In the genomic region with DNA sequence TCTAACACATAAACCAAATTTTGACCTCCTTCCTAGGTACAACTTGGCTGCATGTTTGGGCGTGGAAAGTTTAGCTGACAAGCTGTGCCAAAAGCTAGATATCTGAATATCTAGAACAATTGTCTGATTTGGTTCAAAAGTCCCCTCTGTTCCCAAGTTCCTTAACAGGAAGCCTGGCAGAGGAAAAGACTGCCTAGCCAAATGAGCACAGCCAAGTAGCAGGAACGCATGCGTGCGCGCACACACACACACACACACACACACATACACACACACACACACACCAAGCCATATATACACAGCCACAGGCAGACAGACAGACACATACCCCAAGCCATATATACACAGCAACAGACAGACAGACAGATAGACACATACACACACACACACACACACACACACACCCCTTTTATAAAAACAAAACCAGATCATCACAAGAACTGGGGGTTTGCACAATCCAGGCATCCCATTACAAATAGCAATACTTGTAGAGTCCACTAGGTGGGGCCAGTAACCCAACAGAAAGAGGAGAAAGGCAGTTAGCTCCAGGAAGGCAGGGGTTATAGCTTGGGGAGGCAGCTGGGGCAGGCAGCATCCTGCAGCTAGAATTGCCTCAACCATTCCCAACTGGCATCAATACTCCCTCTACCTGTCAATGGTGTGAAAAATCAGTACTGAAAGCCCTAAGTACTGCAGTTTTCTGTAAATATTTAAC, we compare ENCODE assay signal across 9 mouse cellular contexts.
DNase-seq lines count a peak whose midpoint lies in the region; ATAC-seq and TF ChIP-seq lines count a peak whose summit lies in the region.
"Had no signal": no experiment of that assay in that cellular context is flagged by ENCODE, and none has a peak within 500 bp of the region (broad histone marks: within the 10 kb centered on the region; RNA-seq: fewer than 3 reads in every experiment).

No protein-coding gene starts in this region.

- H3K4me3 ChIP-seq in cerebellum, adult 2 months (replicated peaks; ENCODE audit: insufficient read depth, low read depth, low read length) = no peak overlapping the region
- no peak overlapping the region for H3K4me3 ChIP-seq in forebrain, embryonic 12.5 days (replicated peaks)
- H3K4me3 ChIP-seq in hindbrain, postnatal 0 days (ENCODE audit: low read length) = no peak overlapping the region
- H3K4me3 ChIP-seq: limb, embryonic 12.5 days had no signal

- peak; percentile 69 for TF ChIP-seq CTCF in cerebellum, adult 2 months (IDR thresholded peaks at IDR 0.05; ENCODE audit: borderline replicate concordance, insufficient read depth, low read depth, low read length)
- TF ChIP-seq CTCF in hindbrain, postnatal 0 days (IDR thresholded peaks at IDR 0.05; ENCODE audit: low read depth) = peak; percentile 93

- ATAC-seq in forebrain, embryonic 12.5 days (ENCODE audit: low FRiP score) = peak; percentile 44
- peak; percentile 28; the same call in 1 of the 2 replicates for ATAC-seq in hindbrain, postnatal 0 days

- no peaks in the 10 kb centered on the region for H3K27me3 ChIP-seq in cerebellum, adult 2 months (ENCODE audit: control insufficient read depth, insufficient read depth, low read length)
- no peaks in the 10 kb centered on the region for H3K27me3 ChIP-seq in forebrain, embryonic 12.5 days
- H3K27me3 ChIP-seq in hindbrain, postnatal 0 days (ENCODE audit: insufficient read depth, low read length) = no peaks in the 10 kb centered on the region
- H3K27me3 ChIP-seq: limb, embryonic 12.5 days had no signal

- H3K4me1 ChIP-seq in cerebellum, adult 2 months (ENCODE audit: control insufficient read depth, insufficient read depth, low read length) = peaks cover 13% of the 10 kb centered on the region
- H3K4me1 ChIP-seq in forebrain, embryonic 12.5 days = peaks cover 27% of the 10 kb centered on the region
- peaks cover 26% of the 10 kb centered on the region for H3K4me1 ChIP-seq in hindbrain, postnatal 0 days (ENCODE audit: insufficient read depth, low read length)

- no peak for TF ChIP-seq POLR2A in cerebellum, adult 2 months (IDR thresholded peaks at IDR 0.05; ENCODE audit: borderline replicate concordance, insufficient read depth, low read length)

- H3K27ac ChIP-seq in cerebellum, adult 2 months (ENCODE audit: insufficient read depth, low read length) = no peak overlapping the region
- H3K27ac ChIP-seq in forebrain, embryonic 12.5 days = peak overlapping the region; percentile 77
- H3K27ac ChIP-seq in hindbrain, postnatal 0 days = peak overlapping the region; percentile 77

- DNase-seq in cerebellum, adult 2 months = peak; percentile 48
- DNase-seq in cerebellum, adult 11-12 months = no peak
- DNase-seq in urinary bladder, postnatal 36 days (ENCODE audit: low spot score in 2 of 2) = peak; percentile 33 to 35
- DNase-seq in urinary bladder, adult 18-20 months (ENCODE audit: low spot score in 2 of 2) = no peak
- DNase-seq in hindbrain, postnatal 0 days (ENCODE audit: low spot score) = peak; percentile 86
- DNase-seq in lung, postnatal 10 days = peak; percentile 89
- DNase-seq in retina, adult 2 months (ENCODE audit: low read depth, low spot score) = peak; percentile 40

- no peaks in the 10 kb centered on the region for H3K9me3 ChIP-seq in forebrain, embryonic 12.5 days
- H3K9me3 ChIP-seq in hindbrain, postnatal 0 days (ENCODE audit: low read length) = no peaks in the 10 kb centered on the region
- H3K9me3 ChIP-seq: limb, embryonic 12.5 days had no signal

- H3K9ac ChIP-seq in forebrain, embryonic 12.5 days = no peak overlapping the region
- no peak overlapping the region for H3K9ac ChIP-seq in hindbrain, postnatal 0 days (replicated peaks; ENCODE audit: low read length)

- WGBS in cerebellum, adult 2 months = 39% methylated on average over 5 of the region's 5 CpGs
- 92% methylated on average over 5 of the region's 5 CpGs for WGBS in forebrain, embryonic 12.5 days
- 51% methylated on average over 5 of the region's 5 CpGs for WGBS in hindbrain, postnatal 0 days

- no peak overlapping the region for H3K4me2 ChIP-seq in forebrain, embryonic 12.5 days
- H3K4me2 ChIP-seq in hindbrain, postnatal 0 days (ENCODE audit: low read depth, low read length) = no peak overlapping the region
- H3K4me2 ChIP-seq: limb, embryonic 12.5 days had no signal

- H3K36me3 ChIP-seq in forebrain, embryonic 12.5 days (replicated peaks) = no peaks in the 10 kb centered on the region
- H3K36me3 ChIP-seq in hindbrain, postnatal 0 days (ENCODE audit: insufficient read depth, low read length) = no peaks in the 10 kb centered on the region

Comparison
In these comparisons a context has a peak if more than half of its experiments do, and no peak if none do; other contexts are left out.
1. DNase-seq: peak in cerebellum, adult 2 months (2 of 2), urinary bladder, postnatal 36 days (2 of 2), hindbrain, postnatal 0 days (single experiment), lung, postnatal 10 days (single experiment) and retina, adult 2 months (single experiment); none in cerebellum, adult 11-12 months (single experiment) and urinary bladder, adult 18-20 months (0 of 2).